Comparison of ENCODE assay signal across 11 mouse cellular contexts in genomic region chr16:32124444-32125335, GRCm38 (mm10). TPM values are rescaled to one million over a fixed set of nuclear protein-coding genes. Genes with fewer than 3 reads are reported as not detected.
DNase-seq lines count a peak whose midpoint lies in the region; ATAC-seq and TF ChIP-seq lines count a peak whose summit lies in the region.
"Had no signal": no experiment of that assay in that cellular context is flagged by ENCODE, and none has a peak within 500 bp of the region (broad histone marks: within the 10 kb centered on the region; RNA-seq: fewer than 3 reads in every experiment).

No protein-coding gene starts in this region.

- no peak for ATAC-seq in liver, embryonic 11.5 days (replicated peaks; ENCODE audit: low FRiP score)
- ATAC-seq in lung, embryonic 15.5 days (ENCODE audit: borderline replicate concordance, extremely low read depth, low FRiP score, low TSS enrichment): peak; percentile 55; the same call in 1 of the 2 replicates
- no peak for ATAC-seq in megakaryocyte-erythroid progenitor cell, adult 5-6 weeks (replicated peaks; ENCODE audit: low FRiP score, low TSS enrichment, poor library complexity, severe bottlenecking)
- ATAC-seq: forebrain, embryonic 13.5 days had no signal

- H3K4me3 ChIP-seq in liver, adult 2 months (ENCODE audit: insufficient read depth, low read depth, low read length): no peak overlapping the region
- no peak overlapping the region for H3K4me3 ChIP-seq in liver, embryonic 11.5 days (ENCODE audit: low read depth, low read length)
- no peak overlapping the region for H3K4me3 ChIP-seq in lung, embryonic 15.5 days
- H3K4me3 ChIP-seq: forebrain, embryonic 13.5 days; liver, embryonic 13.5 days; neural tube, embryonic 13.5 days had no signal

- H3K4me2 ChIP-seq in liver, embryonic 11.5 days: no peak overlapping the region
- H3K4me2 ChIP-seq in lung, embryonic 15.5 days: no peak overlapping the region
- H3K4me2 ChIP-seq: forebrain, embryonic 13.5 days; liver, embryonic 13.5 days; neural tube, embryonic 13.5 days had no signal

- H3K36me3 ChIP-seq in liver, adult 2 months (ENCODE audit: control insufficient read depth, insufficient read depth, low read length): no peaks in the 10 kb centered on the region
- no peaks in the 10 kb centered on the region for H3K36me3 ChIP-seq in liver, embryonic 11.5 days (ENCODE audit: control insufficient read depth, insufficient read depth, low read length)
- H3K36me3 ChIP-seq in lung, embryonic 15.5 days: no peaks in the 10 kb centered on the region
- H3K36me3 ChIP-seq in splenic B cell, adult 2 months (ENCODE audit: control insufficient read depth, insufficient read depth, low read length, poor library complexity, severe bottlenecking): no peaks in the 10 kb centered on the region
- H3K36me3 ChIP-seq: liver, embryonic 13.5 days; neural tube, embryonic 13.5 days had no signal

- H3K9ac ChIP-seq in liver, adult 2 months (ENCODE audit: low read depth, low read length): no peak overlapping the region
- no peak overlapping the region for H3K9ac ChIP-seq in liver, embryonic 11.5 days (ENCODE audit: low read depth, low read length)
- no peak overlapping the region for H3K9ac ChIP-seq in lung, embryonic 15.5 days
- H3K9ac ChIP-seq: forebrain, embryonic 13.5 days; liver, embryonic 13.5 days; neural tube, embryonic 13.5 days had no signal

- 67% methylated on average over 17 of the region's 17 CpGs for WGBS in liver, adult 2 months
- 55% methylated on average over 17 of the region's 17 CpGs for WGBS in liver, embryonic 11.5 days
- WGBS in lung, embryonic 15.5 days: 52% methylated on average over 17 of the region's 17 CpGs

- no peaks in the 10 kb centered on the region for H3K9me3 ChIP-seq in liver, embryonic 11.5 days (ENCODE audit: control insufficient read depth, low read length)
- H3K9me3 ChIP-seq in lung, embryonic 15.5 days: no peaks in the 10 kb centered on the region
- H3K9me3 ChIP-seq: forebrain, embryonic 13.5 days; liver, embryonic 13.5 days; neural tube, embryonic 13.5 days had no signal

- TF ChIP-seq CTCF in liver, adult 2 months (IDR thresholded peaks at IDR 0.05; ENCODE audit: low read depth, low read length): no peak
- no peak for TF ChIP-seq CTCF in brain, embryonic 14.5 days (IDR thresholded peaks at IDR 0.05; ENCODE audit: borderline replicate concordance, extremely low read depth, insufficient read depth, insufficient read length)

- no peak for TF ChIP-seq POLR2A in liver, adult 2 months (IDR thresholded peaks at IDR 0.05; ENCODE audit: extremely low read depth, insufficient read depth, low read length)
- no peak for TF ChIP-seq POLR2A in brain, embryonic 14.5 days (IDR thresholded peaks at IDR 0.05; ENCODE audit: borderline replicate concordance, extremely low read depth, insufficient read depth, insufficient read length, poor library complexity, severe bottlenecking)

- H3K27me3 ChIP-seq in liver, adult 2 months (ENCODE audit: control insufficient read depth, insufficient read depth, low read length): no peaks in the 10 kb centered on the region
- H3K27me3 ChIP-seq in liver, embryonic 11.5 days (replicated peaks; ENCODE audit: control insufficient read depth, insufficient read depth, low read length): no peaks in the 10 kb centered on the region
- H3K27me3 ChIP-seq in lung, embryonic 15.5 days: no peaks in the 10 kb centered on the region
- H3K27me3 ChIP-seq in splenic B cell, adult 2 months (ENCODE audit: control insufficient read depth, insufficient read depth, low read length, poor library complexity, severe bottlenecking): no peaks in the 10 kb centered on the region
- H3K27me3 ChIP-seq: forebrain, embryonic 13.5 days; liver, embryonic 13.5 days; neural tube, embryonic 13.5 days had no signal

- peak overlapping the region; percentile 4; the same call in 1 of the 2 replicates for H3K27ac ChIP-seq in liver, adult 2 months (replicated peaks; ENCODE audit: insufficient read depth, low read depth, low read length)
- no peak overlapping the region for H3K27ac ChIP-seq in liver, embryonic 11.5 days (ENCODE audit: low read depth, low read length)
- H3K27ac ChIP-seq in lung, embryonic 15.5 days: peak overlapping the region; percentile 67
- H3K27ac ChIP-seq: forebrain, embryonic 13.5 days; liver, embryonic 13.5 days; neural tube, embryonic 13.5 days had no signal

- DNase-seq in liver, adult 2 months (ENCODE audit: extremely low read depth, low read depth, low spot score): no peak
- DNase-seq in liver, embryonic 11.5 days (ENCODE audit: low spot score): no peak
- peak; percentile 1 for DNase-seq in brain, embryonic 14.5 days (ENCODE audit: low read depth)
- DNase-seq in splenic B cell, adult 2 months (ENCODE audit: low read depth, low spot score): peak; percentile 95
- no peak for DNase-seq in layer of hippocampus, postnatal 14 days (ENCODE audit: low spot score in 2 of 2)
- DNase-seq: cerebellum, postnatal 10 days; liver, embryonic 13.5 days had no signal

- H3K79me2 ChIP-seq in liver, adult 2 months (ENCODE audit: control insufficient read depth, insufficient read depth, low read length): no peaks in the 10 kb centered on the region

- H3K4me1 ChIP-seq in liver, adult 2 months (ENCODE audit: control insufficient read depth, insufficient read depth, low read length): 0 out of 2 replicates have a peak, but pooled peaks cover 2% of the 10 kb centered on the region
- no peaks in the 10 kb centered on the region for H3K4me1 ChIP-seq in liver, embryonic 11.5 days (replicated peaks; ENCODE audit: control insufficient read depth, insufficient read depth, low read length)
- peaks cover 4% of the 10 kb centered on the region; the same call in 1 of the 2 replicates for H3K4me1 ChIP-seq in lung, embryonic 15.5 days
- H3K4me1 ChIP-seq: forebrain, embryonic 13.5 days; neural tube, embryonic 13.5 days had no signal

RNA-seq across cellular contexts. Expression of gene Cep19, which starts 25.1 kb away (rescaled TPM):
- total RNA-seq in liver, adult 2 months (2014; rRNA removed): 6.0 and 6.5 TPM in 2 replicates
- polyA plus RNA-seq in liver, adult 2 months (2012; rRNA removed): 7.6 and 10.1 TPM in 2 replicates
- 14.3 and 14.7 TPM in 2 replicates for polyA plus RNA-seq in liver, embryonic 11.5 days (2014; fragmentation: Nextera tagmentation; extraction: Ambion mirVana)
- 24.3 and 26.3 TPM in 2 replicates for polyA plus RNA-seq in brain, embryonic 14.5 days (2012; rRNA removed)
- 29.8 and 30.3 TPM in 2 replicates for polyA plus RNA-seq in lung, embryonic 15.5 days (2015; fragmentation: Nextera tagmentation; extraction: Ambion mirVana)
- total RNA-seq in megakaryocyte-erythroid progenitor cell, adult 5-6 weeks (2014; fragmentation: Nextera tagmentation): 8.0 and 11.6 TPM in 2 replicates
- 11.7 and 19.5 TPM in 2 replicates for total RNA-seq in megakaryocyte-erythroid progenitor cell, adult 5-6 weeks (2017)
- total RNA-seq in layer of hippocampus, postnatal 14 days (2021): 10 to 100 TPM; 61.5 to 65.9 TPM

RNA-seq across cellular contexts. Expression of gene Pigx, which starts 25.1 kb away (rescaled TPM):
- 37.7 and 40.5 TPM in 2 replicates for total RNA-seq in liver, adult 2 months (2014; rRNA removed)
- polyA plus RNA-seq in liver, adult 2 months (2012; rRNA removed): 17.5 and 19.0 TPM in 2 replicates
- polyA plus RNA-seq in liver, embryonic 11.5 days (2014; fragmentation: Nextera tagmentation; extraction: Ambion mirVana): 57.1 and 63.0 TPM in 2 replicates
- 74.9 and 103 TPM in 2 replicates for polyA plus RNA-seq in brain, embryonic 14.5 days (2012; rRNA removed)
- polyA plus RNA-seq in lung, embryonic 15.5 days (2015; fragmentation: Nextera tagmentation; extraction: Ambion mirVana): 88.9 and 95.6 TPM in 2 replicates
- 31.9 and 53.7 TPM in 2 replicates for total RNA-seq in megakaryocyte-erythroid progenitor cell, adult 5-6 weeks (2014; fragmentation: Nextera tagmentation)
- 24.8 and 43.2 TPM in 2 replicates for total RNA-seq in megakaryocyte-erythroid progenitor cell, adult 5-6 weeks (2017)
- 10 to 100 TPM; 29.2 to 29.7 TPM for total RNA-seq in layer of hippocampus, postnatal 14 days (2021)

RNA-seq across cellular contexts. Expression of gene Nrros, which starts 40.7 kb away (rescaled TPM):
- total RNA-seq in liver, adult 2 months (2014; rRNA removed): 4.1 and 5.3 TPM in 2 replicates
- 3.1 and 5.9 TPM in 2 replicates for polyA plus RNA-seq in liver, adult 2 months (2012; rRNA removed)
- 34.4 and 35.4 TPM in 2 replicates for polyA plus RNA-seq in liver, embryonic 11.5 days (2014; fragmentation: Nextera tagmentation; extraction: Ambion mirVana)
- 6.8 and 8.8 TPM in 2 replicates for polyA plus RNA-seq in brain, embryonic 14.5 days (2012; rRNA removed)
- polyA plus RNA-seq in lung, embryonic 15.5 days (2015; fragmentation: Nextera tagmentation; extraction: Ambion mirVana): 39.6 and 45.8 TPM in 2 replicates
- 40.4 and 53.3 TPM in 2 replicates for total RNA-seq in megakaryocyte-erythroid progenitor cell, adult 5-6 weeks (2014; fragmentation: Nextera tagmentation)
- total RNA-seq in megakaryocyte-erythroid progenitor cell, adult 5-6 weeks (2017): 33.4 and 40.3 TPM in 2 replicates
- 10 to 100 TPM; 10.6 to 11.7 TPM for total RNA-seq in layer of hippocampus, postnatal 14 days (2021)

RNA-seq across cellular contexts. Expression of gene Pak2, which starts 45.5 kb away (rescaled TPM):
- total RNA-seq in liver, adult 2 months (2014; rRNA removed): 11.0 and 11.8 TPM in 2 replicates
- polyA plus RNA-seq in liver, adult 2 months (2012; rRNA removed): 5.8 and 6.3 TPM in 2 replicates
- 30.0 and 32.9 TPM in 2 replicates for polyA plus RNA-seq in liver, embryonic 11.5 days (2014; fragmentation: Nextera tagmentation; extraction: Ambion mirVana)
- 30.7 and 39.0 TPM in 2 replicates for polyA plus RNA-seq in brain, embryonic 14.5 days (2012; rRNA removed)
- 33.2 and 35.7 TPM in 2 replicates for polyA plus RNA-seq in lung, embryonic 15.5 days (2015; fragmentation: Nextera tagmentation; extraction: Ambion mirVana)
- total RNA-seq in megakaryocyte-erythroid progenitor cell, adult 5-6 weeks (2014; fragmentation: Nextera tagmentation): 29.9 and 48.9 TPM in 2 replicates
- total RNA-seq in megakaryocyte-erythroid progenitor cell, adult 5-6 weeks (2017): 39.2 and 44.8 TPM in 2 replicates
- 10 to 100 TPM; 33.3 TPM for total RNA-seq in layer of hippocampus, postnatal 14 days (2021)

RNA-seq across cellular contexts. Expression of gene Bex6, which starts 54.9 kb away (rescaled TPM):
- total RNA-seq in liver, adult 2 months (2014; rRNA removed): not detected in 2 replicates
- polyA plus RNA-seq in liver, adult 2 months (2012; rRNA removed): not detected in 2 replicates
- polyA plus RNA-seq in liver, embryonic 11.5 days (2014; fragmentation: Nextera tagmentation; extraction: Ambion mirVana): 0.62 and 1.2 TPM in 2 replicates
- not detected in 2 replicates for polyA plus RNA-seq in brain, embryonic 14.5 days (2012; rRNA removed)
- polyA plus RNA-seq in lung, embryonic 15.5 days (2015; fragmentation: Nextera tagmentation; extraction: Ambion mirVana): 0.20 and 0.36 TPM in 2 replicates
- total RNA-seq in megakaryocyte-erythroid progenitor cell, adult 5-6 weeks (2014; fragmentation: Nextera tagmentation): 0.81 TPM in 1 of 2 replicates, not detected in the other
- total RNA-seq in megakaryocyte-erythroid progenitor cell, adult 5-6 weeks (2017): 3.6 TPM in 1 of 2 replicates, not detected in the other
- total RNA-seq in layer of hippocampus, postnatal 14 days (2021): not detected
- polyA plus RNA-seq: forebrain, embryonic 13.5 days; neural tube, embryonic 13.5 days had no signal

Comparison
In these comparisons a context has a peak if more than half of its experiments do, and no peak if none do; other contexts are left out.
1. DNase-seq: peak in brain, embryonic 14.5 days (single experiment) and splenic B cell, adult 2 months (single experiment); none in liver, adult 2 months (single experiment), liver, embryonic 11.5 days (single experiment) and layer of hippocampus, postnatal 14 days (0 of 2).